Mouse (Mus musculus): ENCODE data around the gene Gdf15. TPM values are rescaled to one million over a fixed set of nuclear protein-coding genes. Genes with fewer than 3 reads are reported as not detected.
"Not testable (repeated sequence)": the region's sequence is repeated elsewhere in the genome, so short reads cannot be mapped to it uniquely, and the experiment has no call there.

Gene Gdf15
- polyA plus RNA-seq, 1 experiment from 2014 or later, result not detected

GRCm38 (mm10) chr8:70596775-70597416 lies 35.4 kb downstream of the Gdf15 start:
- Histone ChIP-seq H3K4me1 (replicated peaks; ENCODE audit: control insufficient read depth, insufficient read depth, low read length) (peaks cover 47% of the 10 kb centered on the region), H3K4me3 (ENCODE audit: low read depth, low read length) (no peak overlapping the region), H3K9ac (ENCODE audit: low read length) (no peak overlapping the region), H3K27ac (ENCODE audit: low read depth, low read length) (no peak overlapping the region), H3K4me2 (ENCODE audit: low read depth, low read length, severe bottlenecking) (no peak overlapping the region), H3K36me3 (ENCODE audit: control insufficient read depth, insufficient read depth, low read length) (no peaks in the 10 kb centered on the region; the same call in 1 of the 2 replicates), H3K9me3 (ENCODE audit: control insufficient read depth, low read length) (no peaks in the 10 kb centered on the region; the same call in 1 of the 2 replicates), H3K27me3 (ENCODE audit: control insufficient read depth, insufficient read depth, low read length) (no peaks in the 10 kb centered on the region; the same call in 1 of the 2 replicates)
- 83% methylated on average over 17 of the region's 17 CpGs for WGBS
- DNase-seq (ENCODE audit: low spot score) (peak; percentile 74), ATAC-seq (replicated peaks; ENCODE audit: low FRiP score) (no peak)

GRCm38 (mm10) chr8:70596216-70596615 lies 36.0 kb downstream of the Gdf15 start:
- Histone ChIP-seq H3K27me3 (ENCODE audit: control insufficient read depth, insufficient read depth, low read length) (no peaks in the 10 kb centered on the region; the same call in 1 of the 2 replicates), H3K4me2 (ENCODE audit: low read depth, low read length, severe bottlenecking) (no peak overlapping the region), H3K4me3 (ENCODE audit: low read depth, low read length) (no peak overlapping the region), H3K9ac (ENCODE audit: low read length) (no peak overlapping the region), H3K36me3 (ENCODE audit: control insufficient read depth, insufficient read depth, low read length) (no peaks in the 10 kb centered on the region; the same call in 1 of the 2 replicates), H3K27ac (ENCODE audit: low read depth, low read length) (no peak overlapping the region), H3K4me1 (replicated peaks; ENCODE audit: control insufficient read depth, insufficient read depth, low read length) (peaks cover 47% of the 10 kb centered on the region), H3K9me3 (ENCODE audit: control insufficient read depth, low read length) (no peaks in the 10 kb centered on the region)
- WGBS, result 96% methylated on average over 18 of the region's 18 CpGs
- ATAC-seq (replicated peaks; ENCODE audit: low FRiP score), result no peak
- DNase-seq (ENCODE audit: low spot score), result no peak

- H3K4me2 ChIP-seq (ENCODE audit: low read depth, low read length, severe bottlenecking), result no peak overlapping the region
- no peaks in the 10 kb centered on the region; the same call in 1 of the 2 replicates for H3K27me3 ChIP-seq (ENCODE audit: control insufficient read depth, insufficient read depth, low read length)
- 95% methylated on average over 12 of the region's 12 CpGs for WGBS
- H3K36me3 ChIP-seq (ENCODE audit: control insufficient read depth, insufficient read depth, low read length), result no peaks in the 10 kb centered on the region; the same call in 1 of the 2 replicates
- no peak overlapping the region for H3K4me3 ChIP-seq (ENCODE audit: low read depth, low read length)
- ATAC-seq (replicated peaks; ENCODE audit: low FRiP score) (no peak), DNase-seq (ENCODE audit: low spot score) (no peak)
- H3K4me1 ChIP-seq (replicated peaks; ENCODE audit: control insufficient read depth, insufficient read depth, low read length), result peaks cover 43% of the 10 kb centered on the region
- H3K27ac ChIP-seq (ENCODE audit: low read depth, low read length), result no peak overlapping the region
- no peak overlapping the region for H3K9ac ChIP-seq (ENCODE audit: low read length)
- no peaks in the 10 kb centered on the region for H3K9me3 ChIP-seq (ENCODE audit: control insufficient read depth, low read length)
Measured at GRCm38 (mm10) chr8:70595811-70596210, 36.4 kb downstream of the Gdf15 start.

DNA sequence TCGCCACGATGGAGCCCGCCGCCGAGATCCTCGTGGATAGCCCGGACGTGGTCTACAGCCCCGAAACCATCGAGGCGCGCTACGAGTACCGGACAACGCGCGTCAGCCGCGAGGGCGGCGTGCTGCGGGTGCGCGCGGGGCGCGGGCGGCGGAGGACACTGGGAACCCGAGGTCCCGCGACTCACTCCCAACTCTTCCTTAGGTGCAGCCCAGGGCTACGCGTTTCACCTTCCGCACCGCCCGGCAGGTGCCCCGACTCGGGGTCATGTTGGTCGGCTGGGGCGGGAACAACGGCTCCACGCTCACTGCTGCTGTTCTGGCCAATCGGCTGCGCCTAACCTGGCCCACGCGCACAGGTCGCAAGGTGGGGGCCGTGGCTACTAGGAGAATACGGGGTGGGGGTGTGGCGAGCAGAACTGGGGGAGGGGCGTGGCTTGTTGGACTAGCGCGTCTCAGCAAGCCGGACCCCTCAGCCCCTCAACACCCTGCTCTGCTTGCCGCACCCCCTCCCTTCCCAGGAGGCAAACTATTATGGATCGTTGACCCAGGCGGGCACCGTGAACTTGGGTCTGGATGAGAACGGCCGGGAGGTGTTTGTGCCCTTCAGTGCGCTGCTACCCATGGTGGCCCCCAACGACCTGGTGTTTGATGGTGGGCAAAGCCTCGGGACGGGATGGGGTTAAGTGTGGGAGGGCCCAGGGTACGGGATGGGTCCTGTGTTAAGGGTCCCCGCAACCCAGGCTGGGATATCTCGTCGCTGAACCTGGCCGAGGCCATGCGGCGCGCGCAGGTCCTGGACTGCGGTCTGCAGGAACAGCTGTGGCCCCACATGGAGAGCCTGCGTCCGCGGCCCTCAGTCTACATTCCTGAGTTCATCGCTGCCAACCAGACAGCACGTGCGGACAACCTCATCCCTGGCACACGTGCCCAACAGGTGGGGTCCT lies 37.4 kb downstream of the Gdf15 start:
- Histone ChIP-seq H3K4me2 (ENCODE audit: low read depth, low read length, severe bottlenecking) (peak overlapping the region; percentile 96), H3K9me3 (ENCODE audit: control insufficient read depth, low read length) (no peaks in the 10 kb centered on the region), H3K9ac (ENCODE audit: low read length) (peak overlapping the region; percentile 71), H3K4me3 (ENCODE audit: low read depth, low read length) (peak overlapping the region; percentile 62), H3K36me3 (ENCODE audit: control insufficient read depth, insufficient read depth, low read length) (no peaks in the 10 kb centered on the region; the same call in 1 of the 2 replicates), H3K27ac (ENCODE audit: low read depth, low read length) (peak overlapping the region; percentile 15; the same call in 1 of the 2 replicates), H3K4me1 (replicated peaks; ENCODE audit: control insufficient read depth, insufficient read depth, low read length) (peaks cover 34% of the 10 kb centered on the region), H3K27me3 (ENCODE audit: control insufficient read depth, insufficient read depth, low read length) (no peaks in the 10 kb centered on the region; the same call in 1 of the 2 replicates)
- WGBS, result 11% methylated on average over 82 of the region's 82 CpGs
- DNase-seq (ENCODE audit: low spot score) (peak; percentile 81), ATAC-seq (replicated peaks; ENCODE audit: low FRiP score) (peak; percentile 1)

DNA sequence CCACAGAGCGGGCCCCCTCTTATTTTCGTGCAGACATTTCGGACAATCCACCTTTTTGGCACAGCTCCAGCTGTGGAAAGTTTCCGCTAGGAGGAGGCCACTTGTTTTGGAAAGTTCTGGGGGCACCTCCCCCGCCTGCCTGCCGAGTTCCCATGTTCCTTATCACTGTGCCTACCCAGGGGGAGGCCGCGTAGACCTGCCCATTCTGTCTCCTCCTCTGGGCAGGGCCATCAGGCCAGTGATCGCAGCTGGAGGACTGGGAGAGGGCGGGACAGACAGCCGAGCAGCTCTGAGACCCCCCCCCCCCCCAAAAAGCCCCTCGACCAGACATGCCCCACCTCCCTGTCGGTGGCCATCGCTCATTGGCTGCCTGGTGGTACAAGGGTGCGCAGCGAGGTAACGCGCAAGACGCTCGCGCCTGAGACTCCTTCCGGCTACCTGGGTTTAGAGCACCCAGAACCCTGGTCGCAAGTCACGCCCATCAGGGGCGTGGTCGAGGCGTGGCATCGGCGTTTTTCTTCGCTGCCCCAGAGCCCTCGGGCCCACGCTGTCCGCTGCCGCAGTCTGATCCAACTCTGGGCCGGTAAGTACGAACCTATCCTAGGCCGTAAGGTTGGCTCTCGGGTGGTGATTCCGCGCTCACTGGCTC lies 38.2 kb downstream of the Gdf15 start, which contains the start of gene Isyna1:
Gene Isyna1, plus strand, starts transcription at position 413 of the 649 bp plus-strand sequence.
- under 1% methylated on average over 39 of the region's 40 CpGs for WGBS
- H3K9me3 ChIP-seq (ENCODE audit: control insufficient read depth, low read length), result no peaks in the 10 kb centered on the region
- DNase-seq (ENCODE audit: low spot score) (peak; percentile 96), ATAC-seq (replicated peaks; ENCODE audit: low FRiP score) (peak; percentile 82)
- peak within 1 kb of the TSS; percentile 62 for H3K4me3 ChIP-seq (ENCODE audit: low read depth, low read length)
- peaks cover 31% of the 10 kb centered on the region for H3K4me1 ChIP-seq (replicated peaks; ENCODE audit: control insufficient read depth, insufficient read depth, low read length)
- H3K36me3 ChIP-seq (ENCODE audit: control insufficient read depth, insufficient read depth, low read length), result no peaks in the 10 kb centered on the region; the same call in 1 of the 2 replicates
- H3K27me3 ChIP-seq (ENCODE audit: control insufficient read depth, insufficient read depth, low read length), result no peaks in the 10 kb centered on the region; the same call in 1 of the 2 replicates
- H3K27ac ChIP-seq (ENCODE audit: low read depth, low read length), result peak within 1 kb of the TSS; percentile 46
- peak within 1 kb of the TSS; percentile 96 for H3K4me2 ChIP-seq (ENCODE audit: low read depth, low read length, severe bottlenecking)
- H3K9ac ChIP-seq (ENCODE audit: low read length), result peak within 1 kb of the TSS; percentile 71

DNA sequence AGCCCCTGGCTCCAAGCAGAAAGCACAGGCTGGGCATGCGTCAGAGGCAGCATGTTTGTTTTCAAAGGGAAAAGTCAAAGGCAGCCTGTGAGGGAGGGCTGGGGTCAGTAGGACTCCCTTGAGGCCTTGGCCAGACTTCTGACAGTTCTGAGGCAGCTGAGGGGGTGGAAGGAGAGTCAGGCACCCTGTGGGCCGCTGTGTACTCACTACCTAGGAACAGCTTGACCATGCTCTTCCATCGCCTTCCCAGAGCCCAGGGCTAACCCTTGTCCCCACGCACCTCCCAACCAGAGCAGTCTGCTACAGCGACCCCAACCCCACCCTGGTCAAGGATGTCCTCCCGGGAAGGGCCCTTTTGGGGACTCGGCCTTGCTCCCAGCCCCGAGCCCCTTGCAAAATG lies 39.1 kb downstream of the Gdf15 start:
- Histone ChIP-seq H3K4me3 (ENCODE audit: low read depth, low read length) (no peak overlapping the region), H3K36me3 (ENCODE audit: control insufficient read depth, insufficient read depth, low read length) (no peaks in the 10 kb centered on the region; the same call in 1 of the 2 replicates), H3K27me3 (ENCODE audit: control insufficient read depth, insufficient read depth, low read length) (no peaks in the 10 kb centered on the region; the same call in 1 of the 2 replicates), H3K9ac (ENCODE audit: low read length) (peak overlapping the region; percentile 47; the same call in 1 of the 2 replicates), H3K4me2 (ENCODE audit: low read depth, low read length, severe bottlenecking) (peak overlapping the region; percentile 96; the same call in 1 of the 2 replicates), H3K4me1 (replicated peaks; ENCODE audit: control insufficient read depth, insufficient read depth, low read length) (peaks cover 22% of the 10 kb centered on the region), H3K27ac (ENCODE audit: low read depth, low read length) (peak overlapping the region; percentile 46; the same call in 1 of the 2 replicates), H3K9me3 (ENCODE audit: control insufficient read depth, low read length) (no peaks in the 10 kb centered on the region)
- DNase-seq (ENCODE audit: low spot score) (peak; percentile 65), ATAC-seq (replicated peaks; ENCODE audit: low FRiP score) (no peak)
- WGBS, result 57% methylated on average over 8 of the region's 8 CpGs

DNA sequence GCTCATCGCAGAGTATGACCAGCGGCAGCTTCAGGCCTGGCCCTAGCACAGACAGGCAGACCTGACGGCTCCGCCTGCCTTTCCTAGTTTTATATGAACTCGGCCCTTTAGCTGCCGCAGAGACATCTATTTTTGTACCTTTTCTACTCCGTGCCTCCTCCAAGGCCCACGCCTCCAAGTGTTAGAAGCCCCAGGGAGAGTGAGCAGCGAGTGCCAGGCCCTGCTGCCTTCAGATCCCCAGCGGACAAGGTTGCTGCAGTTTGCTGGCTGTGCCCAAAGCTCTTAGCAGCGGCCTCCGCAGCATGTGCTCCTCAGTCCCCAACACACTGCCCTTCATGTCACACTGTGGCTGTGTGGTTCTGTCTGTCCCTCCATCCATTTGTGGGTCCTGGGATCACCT lies 40.7 kb downstream of the Gdf15 start:
- WGBS, result 92% methylated on average over 12 of the region's 12 CpGs
- no peaks in the 10 kb centered on the region; the same call in 1 of the 2 replicates for H3K36me3 ChIP-seq (ENCODE audit: control insufficient read depth, insufficient read depth, low read length)
- ATAC-seq (replicated peaks; ENCODE audit: low FRiP score), result no peak

DNA sequence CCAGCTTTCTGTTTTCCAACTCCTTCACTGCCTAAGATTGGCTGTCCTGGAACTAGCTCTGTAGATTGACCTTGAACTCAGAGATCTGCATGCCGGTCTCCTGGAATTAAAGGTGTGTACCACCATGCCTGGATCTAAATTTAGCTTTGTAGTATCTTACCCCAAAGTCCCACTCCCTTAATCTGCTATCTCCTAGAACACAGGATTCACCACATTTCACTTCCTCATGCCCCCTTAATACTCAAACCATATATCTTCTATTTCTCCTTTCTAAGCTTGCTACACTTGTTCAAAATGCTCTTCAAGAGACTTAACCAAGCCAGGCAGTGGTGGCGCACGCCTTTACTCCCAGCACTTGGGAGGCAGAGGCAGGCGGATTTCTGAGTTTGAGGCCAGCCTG lies 44.3 kb downstream of the Gdf15 start:
- H3K4me3 ChIP-seq (ENCODE audit: low read depth, low read length); H3K27ac ChIP-seq (ENCODE audit: low read depth, low read length); H3K36me3 ChIP-seq (ENCODE audit: control insufficient read depth, insufficient read depth, low read length): not testable (repeated sequence)

More for the DNA sequence above, 40.7 kb downstream of the Gdf15 start:
- Histone ChIP-seq H3K4me1 (replicated peaks; ENCODE audit: control insufficient read depth, insufficient read depth, low read length) (peaks cover 15% of the 10 kb centered on the region; the same call in 1 of the 2 replicates), H3K9ac (ENCODE audit: low read length) (no peak overlapping the region), H3K4me2 (ENCODE audit: low read depth, low read length, severe bottlenecking) (no peak overlapping the region), H3K27ac (ENCODE audit: low read depth, low read length) (no peak overlapping the region), H3K27me3 (ENCODE audit: control insufficient read depth, insufficient read depth, low read length) (no peaks in the 10 kb centered on the region; the same call in 1 of the 2 replicates), H3K9me3 (ENCODE audit: control insufficient read depth, low read length) (no peaks in the 10 kb centered on the region), H3K4me3 (ENCODE audit: low read depth, low read length) (no peak overlapping the region)
- no peak for DNase-seq (ENCODE audit: low spot score)

More for the DNA sequence above, 44.3 kb downstream of the Gdf15 start:
- not testable (repeated sequence) for H3K9ac ChIP-seq (ENCODE audit: low read length); ATAC-seq (replicated peaks; ENCODE audit: low FRiP score); DNase-seq (ENCODE audit: low spot score); H3K4me1 ChIP-seq (replicated peaks; ENCODE audit: control insufficient read depth, insufficient read depth, low read length); H3K4me2 ChIP-seq (ENCODE audit: low read depth, low read length, severe bottlenecking); H3K9me3 ChIP-seq (ENCODE audit: control insufficient read depth, low read length); H3K27me3 ChIP-seq (ENCODE audit: control insufficient read depth, insufficient read depth, low read length)
- 95% methylated on average over 4 of the region's 4 CpGs for WGBS
